ENCODE assay signal across 16 mouse cellular contexts in the genomic region with DNA sequence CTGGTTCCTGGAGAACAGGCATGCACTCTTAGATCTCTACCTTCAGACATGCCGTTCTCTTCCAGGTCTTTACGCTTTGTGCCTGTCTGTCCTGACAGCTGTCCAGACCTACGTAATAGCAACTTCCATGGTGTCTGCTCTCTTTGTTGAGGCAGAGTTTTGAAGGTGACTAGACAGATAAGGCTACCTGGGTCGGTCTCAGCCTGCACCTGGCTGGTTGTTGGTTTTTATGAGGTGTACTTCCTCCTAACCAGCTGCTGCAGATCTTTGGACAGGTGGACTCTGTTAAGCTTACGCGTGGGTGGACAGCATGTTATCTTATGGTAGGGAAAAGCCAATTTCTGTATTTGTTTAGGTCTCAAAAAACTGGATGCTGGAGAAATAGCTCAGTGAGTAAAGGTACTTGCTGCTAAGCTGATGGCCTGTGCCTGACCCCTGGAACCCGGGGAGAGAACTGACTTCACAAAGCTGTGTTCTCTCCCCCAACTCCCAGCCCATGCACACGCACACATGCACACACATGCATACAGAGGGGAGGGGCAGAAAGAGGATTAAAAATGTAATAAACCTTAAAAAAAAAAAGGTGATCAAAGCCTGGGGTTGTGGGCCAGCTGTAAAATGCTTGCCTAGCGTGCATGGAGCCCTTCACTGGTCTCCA.
DNase-seq lines count a peak whose midpoint lies in the region; ATAC-seq and TF ChIP-seq lines count a peak whose summit lies in the region.
"Had no signal": no experiment of that assay in that cellular context is flagged by ENCODE, and none has a peak within 500 bp of the region (broad histone marks: within the 10 kb centered on the region; RNA-seq: fewer than 3 reads in every experiment).

No protein-coding gene starts in this region.

- peaks cover 12% of the 10 kb centered on the region for H3K79me2 ChIP-seq in heart, adult 2 months (replicated peaks; ENCODE audit: control insufficient read depth, insufficient read depth, low read length)

- no peak for ATAC-seq in heart, embryonic 12.5 days (ENCODE audit: insufficient number of reproducible peaks, low FRiP score)
- no peak for ATAC-seq in kidney, postnatal 0 days (replicated peaks; ENCODE audit: low FRiP score, low read depth)
- ATAC-seq in intestine, embryonic 15.5 days, result peak; percentile 93
- ATAC-seq: midbrain, embryonic 15.5 days had no signal

- peak overlapping the region; percentile 67 for H3K27ac ChIP-seq in heart, embryonic 12.5 days (ENCODE audit: poor library complexity, severe bottlenecking)
- H3K27ac ChIP-seq in heart, adult 2 months, result no peak overlapping the region
- H3K27ac ChIP-seq in kidney, postnatal 0 days, result peak overlapping the region; percentile 37; the same call in 1 of the 2 replicates
- H3K27ac ChIP-seq in intestine, embryonic 15.5 days, result peak overlapping the region; percentile 86
- peak overlapping the region; percentile 93 for H3K27ac ChIP-seq in small intestine, adult 2 months (ENCODE audit: insufficient read depth, low read depth, low read length)
- H3K27ac ChIP-seq: limb, embryonic 13.5 days; midbrain, embryonic 15.5 days; neural tube, embryonic 12.5 days had no signal

- peaks cover 11% of the 10 kb centered on the region for H3K36me3 ChIP-seq in heart, embryonic 12.5 days
- H3K36me3 ChIP-seq in heart, adult 2 months (ENCODE audit: control insufficient read depth, insufficient read depth, low read length), result no peaks in the 10 kb centered on the region
- H3K36me3 ChIP-seq in kidney, postnatal 0 days (ENCODE audit: insufficient read depth, low read length), result no peaks in the 10 kb centered on the region
- H3K36me3 ChIP-seq in intestine, embryonic 15.5 days, result no peaks in the 10 kb centered on the region
- peaks cover 2% of the 10 kb centered on the region for H3K36me3 ChIP-seq in small intestine, adult 2 months (ENCODE audit: control insufficient read depth, insufficient read depth, low read length)
- H3K36me3 ChIP-seq: midbrain, embryonic 15.5 days had no signal

- no peak for DNase-seq in heart, adult 2 months
- no peak for DNase-seq in kidney, postnatal 0 days (ENCODE audit: low spot score)
- DNase-seq in kidney, adult 8-10 months, result no peak
- no peak for DNase-seq in testis, postnatal 14 days (ENCODE audit: low spot score)
- no peak for DNase-seq in frontal cortex, adult 2 months (ENCODE audit: extremely low spot score in 1 of 2, low spot score in 1 of 2)
- DNase-seq: adrenal gland, postnatal 10 days; B cell, adult 2 months; cerebellum, adult 9-10 months; lung, postnatal 36 days had no signal

- no peak overlapping the region for H3K4me2 ChIP-seq in heart, embryonic 12.5 days
- no peak overlapping the region for H3K4me2 ChIP-seq in kidney, postnatal 0 days (ENCODE audit: low read length)
- H3K4me2 ChIP-seq in intestine, embryonic 15.5 days (replicated peaks), result peak overlapping the region; percentile 42
- H3K4me2 ChIP-seq: limb, embryonic 13.5 days; midbrain, embryonic 15.5 days; neural tube, embryonic 12.5 days had no signal

- TF ChIP-seq POLR2A in heart, adult 2 months (IDR thresholded peaks at IDR 0.05; ENCODE audit: insufficient read depth, low read depth, low read length), result no peak
- TF ChIP-seq POLR2A in small intestine, adult 2 months (IDR thresholded peaks at IDR 0.05; ENCODE audit: low read depth, low read length), result no peak

- H3K27me3 ChIP-seq in heart, embryonic 12.5 days (replicated peaks), result no peaks in the 10 kb centered on the region
- no peaks in the 10 kb centered on the region for H3K27me3 ChIP-seq in heart, adult 2 months (ENCODE audit: control insufficient read depth, insufficient read depth, low read length)
- H3K27me3 ChIP-seq in kidney, postnatal 0 days (ENCODE audit: insufficient read depth, low read length), result no peaks in the 10 kb centered on the region
- H3K27me3 ChIP-seq in intestine, embryonic 15.5 days (replicated peaks), result no peaks in the 10 kb centered on the region
- no peaks in the 10 kb centered on the region for H3K27me3 ChIP-seq in small intestine, adult 2 months (ENCODE audit: control insufficient read depth, insufficient read depth, low read length)
- H3K27me3 ChIP-seq: limb, embryonic 13.5 days; midbrain, embryonic 15.5 days; neural tube, embryonic 12.5 days had no signal

- no peak overlapping the region for H3K4me3 ChIP-seq in heart, embryonic 12.5 days
- H3K4me3 ChIP-seq in heart, adult 2 months, result no peak overlapping the region
- no peak overlapping the region for H3K4me3 ChIP-seq in kidney, postnatal 0 days (replicated peaks; ENCODE audit: low read depth, low read length)
- H3K4me3 ChIP-seq in intestine, embryonic 15.5 days (replicated peaks), result no peak overlapping the region
- H3K4me3 ChIP-seq in small intestine, adult 2 months (ENCODE audit: low read depth, low read length), result peak overlapping the region; percentile 18; the same call in 1 of the 2 replicates
- H3K4me3 ChIP-seq: erythroblast, embryonic 14.5 days; limb, embryonic 13.5 days; midbrain, embryonic 15.5 days; neural tube, embryonic 12.5 days had no signal

- H3K9ac ChIP-seq in heart, embryonic 12.5 days, result no peak overlapping the region
- H3K9ac ChIP-seq in heart, adult 2 months (ENCODE audit: low read depth, low read length), result no peak overlapping the region
- H3K9ac ChIP-seq in kidney, postnatal 0 days (ENCODE audit: low read depth, low read length), result no peak overlapping the region
- no peak overlapping the region for H3K9ac ChIP-seq in intestine, embryonic 15.5 days
- H3K9ac ChIP-seq: limb, embryonic 13.5 days; midbrain, embryonic 15.5 days; neural tube, embryonic 12.5 days had no signal

- no peak for TF ChIP-seq EP300 in heart, adult 2 months (IDR thresholded peaks at IDR 0.05; ENCODE audit: insufficient read depth, low read depth, low read length)

- WGBS in heart, embryonic 12.5 days, result 71% methylated on average over 9 of the region's 9 CpGs
- WGBS in heart, adult 2 months, result 79% methylated on average over 9 of the region's 9 CpGs
- 41% methylated on average over 9 of the region's 9 CpGs for WGBS in kidney, postnatal 0 days
- WGBS in intestine, embryonic 15.5 days, result 45% methylated on average over 9 of the region's 9 CpGs
- WGBS in small intestine, adult 2 months, result 29% methylated on average over 9 of the region's 9 CpGs

- H3K9me3 ChIP-seq in heart, embryonic 12.5 days (replicated peaks), result no peaks in the 10 kb centered on the region
- H3K9me3 ChIP-seq in kidney, postnatal 0 days (replicated peaks; ENCODE audit: low read length), result no peaks in the 10 kb centered on the region
- no peaks in the 10 kb centered on the region for H3K9me3 ChIP-seq in intestine, embryonic 15.5 days
- H3K9me3 ChIP-seq: limb, embryonic 13.5 days; midbrain, embryonic 15.5 days; neural tube, embryonic 12.5 days had no signal

- peaks cover 66% of the 10 kb centered on the region for H3K4me1 ChIP-seq in heart, embryonic 12.5 days (replicated peaks)
- peaks cover 13% of the 10 kb centered on the region for H3K4me1 ChIP-seq in heart, adult 2 months (ENCODE audit: control insufficient read depth, insufficient read depth, low read length)
- H3K4me1 ChIP-seq in kidney, postnatal 0 days (replicated peaks; ENCODE audit: insufficient read depth, low read length), result peaks cover 17% of the 10 kb centered on the region
- H3K4me1 ChIP-seq in intestine, embryonic 15.5 days (replicated peaks), result peaks cover 31% of the 10 kb centered on the region
- H3K4me1 ChIP-seq in small intestine, adult 2 months (ENCODE audit: control insufficient read depth, insufficient read depth, insufficient read length, low read length), result peaks cover 24% of the 10 kb centered on the region

- no peak for TF ChIP-seq CTCF in heart, adult 2 months (IDR thresholded peaks at IDR 0.05)
- no peak for TF ChIP-seq CTCF in kidney, postnatal 0 days (IDR thresholded peaks at IDR 0.05; ENCODE audit: low read depth)
- TF ChIP-seq CTCF in small intestine, adult 2 months (IDR thresholded peaks at IDR 0.05; ENCODE audit: extremely low read depth, insufficient read length, insufficient replicate concordance, low read depth, low read length), result no peak

- intact Hi-C loops in heart, adult 2 months (cut with DNase I), result no loop called here
